Mouse (Mus musculus) midbrain, embryonic 13.5 days (tissue): ENCODE results near the gene Prss35. TPM values are rescaled to one million over a fixed set of nuclear protein-coding genes. Genes with fewer than 3 reads are reported as not detected.
A peak's percentile ranks its signal among the peaks of the same experiment; 100 is the strongest.

Experiments used
- ATAC-seq: fragments of 200-750 bp; cut with Nextera tagmentation; 2 replicates; pipeline ENCODE4 v1.8.0; 2017; ENCODE audit warnings: mild to moderate bottlenecking, moderate TSS enrichment, moderate library complexity
- H3K27ac ChIP-seq: fragments of 300-500 bp; sonication (generic); 2 replicates; pipeline ENCODE4 v1.5.1; 2015; ENCODE audit warnings: inconsistent platforms, mild to moderate bottlenecking, moderate library complexity
- H3K27me3 ChIP-seq: fragments of 300-500 bp; sonication (generic); 2 replicates; pipeline ENCODE4 v1.6.1; 2015; ENCODE audit warnings: mild to moderate bottlenecking, inconsistent platforms
- H3K36me3 ChIP-seq: fragments of 300-500 bp; sonication (generic); 2 replicates; pipeline ENCODE4 v1.6.1; 2015; ENCODE audit warnings: mild to moderate bottlenecking, inconsistent platforms
- H3K4me1 ChIP-seq: fragments of 300-500 bp; sonication (generic); replicated peaks from 2 replicates; pipeline ENCODE4 v1.6.1; 2015; ENCODE audit warnings: inconsistent platforms
- H3K4me2 ChIP-seq: fragments of 300-500 bp; sonication (generic); replicated peaks from 2 replicates; pipeline ENCODE4 v1.6.1; 2015; ENCODE audit warnings: moderate library complexity, mild to moderate bottlenecking, inconsistent platforms
- H3K4me3 ChIP-seq: fragments of 300-500 bp; sonication (generic); replicated peaks from 2 replicates; pipeline ENCODE4 v1.5.1; 2015; ENCODE audit warnings: mild to moderate bottlenecking, inconsistent platforms
- H3K9ac ChIP-seq: fragments of 300-500 bp; sonication (generic); replicated peaks from 2 replicates; pipeline ENCODE4 v1.6.1; 2015; ENCODE audit warnings: mild to moderate bottlenecking, inconsistent platforms
- H3K9me3 ChIP-seq: fragments of 300-500 bp; sonication (generic); 2 replicates; pipeline ENCODE4 v1.6.1; 2016; ENCODE audit warnings: mild to moderate bottlenecking, inconsistent platforms
- WGBS: fragments of 180-500 bp; shearing (Covaris S2); methylation state at CpG from one replicate; pipeline ENCODE4 v1.1.7; 2015; 5-methylcytosine and 5-hydroxymethylcytosine counted together
- polyA plus RNA-seq: library from polyadenylated mRNA; unstranded; fragments of >200 nt; fragmentation: Nextera tagmentation; extraction: Ambion mirVana; gene quantifications from 2 replicates; pipeline ENCODE4 v1.2.1, GENCODE M21; 2015

Gene Prss35
- polyA plus RNA-seq, 1 experiment from 2014 or later = 1.7 TPM

DNA sequence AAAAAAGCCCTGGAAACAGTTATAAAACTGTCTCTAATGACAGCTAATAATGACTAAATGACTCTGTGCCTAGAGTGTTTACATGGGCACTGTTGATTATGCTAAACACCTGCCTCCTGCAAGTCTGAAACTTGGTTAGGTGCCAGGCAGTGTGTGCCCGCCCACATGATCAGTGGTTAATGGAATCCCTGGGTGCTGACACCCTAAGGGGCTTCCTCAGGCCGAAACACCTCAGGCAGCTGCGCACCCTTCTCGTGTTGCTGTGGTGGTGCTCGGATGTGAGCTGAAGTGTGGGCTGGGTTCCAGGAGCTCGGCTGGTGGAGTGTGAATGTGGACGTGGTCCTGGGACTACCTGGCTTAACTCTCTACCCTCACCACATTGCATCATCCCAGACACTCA, 33.9 kb downstream of the Prss35 start:
- ATAC-seq = 0 out of 2 replicates have a peak, but pooled peaks have one; percentile 43
- no peak overlapping the region for H3K4me2 ChIP-seq
- 76% methylated on average over 7 of the region's 7 CpGs for WGBS
- H3K4me1 ChIP-seq = no peaks in the 10 kb centered on the region
- no peak overlapping the region for H3K9ac ChIP-seq
- H3K36me3 ChIP-seq = peaks cover 58% of the 10 kb centered on the region
- no peak overlapping the region for H3K27ac ChIP-seq
- H3K4me3 ChIP-seq = no peak overlapping the region
- no peaks in the 10 kb centered on the region for H3K27me3 ChIP-seq
- H3K9me3 ChIP-seq = no peaks in the 10 kb centered on the region

GRCm38 (mm10) chr9:86778212-86778611, 34.8 kb downstream of the Prss35 start:
- no peaks in the 10 kb centered on the region for H3K4me1 ChIP-seq
- no peak for ATAC-seq
- H3K9me3 ChIP-seq = no peaks in the 10 kb centered on the region
- 64% methylated on average over 4 of the region's 4 CpGs for WGBS
- no peak overlapping the region for H3K9ac ChIP-seq
- peaks cover 58% of the 10 kb centered on the region for H3K36me3 ChIP-seq
- H3K27me3 ChIP-seq = no peaks in the 10 kb centered on the region
- H3K4me3 ChIP-seq = no peak overlapping the region
- no peak overlapping the region for H3K27ac ChIP-seq
- H3K4me2 ChIP-seq = no peak overlapping the region

DNA sequence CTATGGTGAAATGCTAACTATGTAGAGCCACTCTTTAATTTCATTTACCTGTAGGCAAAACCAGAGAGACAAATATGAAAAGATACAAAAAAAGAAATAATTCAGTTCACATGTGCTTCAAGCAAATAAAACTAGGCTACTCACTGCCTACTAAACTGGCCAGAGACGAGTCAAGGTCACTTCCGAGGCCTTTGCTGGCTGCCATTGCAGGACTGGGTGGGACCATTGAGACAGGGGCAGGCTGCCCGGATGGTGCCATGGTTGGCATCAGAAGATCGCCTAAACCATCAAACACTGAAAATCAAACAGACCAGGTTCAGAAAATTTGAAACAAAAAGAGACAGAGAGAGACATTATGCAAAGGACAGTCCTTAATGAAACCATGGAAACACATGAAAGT, 38.0 kb downstream of the Prss35 start:
- Histone ChIP-seq H3K27ac (no peak overlapping the region), H3K4me2 (no peak overlapping the region), H3K9ac (no peak overlapping the region), H3K4me3 (no peak overlapping the region), H3K4me1 (no peaks in the 10 kb centered on the region), H3K27me3 (no peaks in the 10 kb centered on the region), H3K36me3 (peaks cover 41% of the 10 kb centered on the region), H3K9me3 (no peaks in the 10 kb centered on the region)
- no peak for ATAC-seq
- 88% methylated on average over 4 of the region's 4 CpGs for WGBS

DNA sequence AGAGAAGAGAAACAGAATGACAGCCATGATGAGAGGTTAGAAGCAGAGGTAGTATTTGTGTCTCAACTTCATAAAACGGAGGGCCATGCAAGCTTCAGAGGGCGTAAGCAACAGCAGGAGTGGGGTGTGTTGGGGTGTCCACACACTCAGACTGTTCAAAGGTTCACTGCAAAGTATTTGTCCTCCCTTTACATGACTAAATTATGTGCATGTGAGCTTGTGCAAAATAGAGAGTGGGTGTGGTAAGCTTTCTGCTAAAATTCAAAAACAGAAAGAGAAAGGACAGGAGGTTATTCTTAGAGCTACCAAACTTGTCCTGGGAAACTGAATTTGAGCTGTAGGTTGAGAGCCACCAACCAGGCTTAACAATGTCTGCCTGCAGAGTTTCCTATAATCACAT, 39.4 kb downstream of the Prss35 start:
- no peak for ATAC-seq
- WGBS = 94% methylated on average over 2 of the region's 2 CpGs
- H3K4me2 ChIP-seq = no peak overlapping the region
- no peaks in the 10 kb centered on the region for H3K27me3 ChIP-seq
- no peaks in the 10 kb centered on the region for H3K9me3 ChIP-seq
- H3K9ac ChIP-seq = no peak overlapping the region
- no peaks in the 10 kb centered on the region for H3K4me1 ChIP-seq
- H3K36me3 ChIP-seq = peaks cover 35% of the 10 kb centered on the region
- no peak overlapping the region for H3K4me3 ChIP-seq
- no peak overlapping the region for H3K27ac ChIP-seq

GRCm38 (mm10) chr9:86789186-86789585, 45.7 kb downstream of the Prss35 start:
- 86% methylated on average over 6 of the region's 6 CpGs for WGBS
- no peak overlapping the region for H3K9ac ChIP-seq
- H3K4me1 ChIP-seq = no peaks in the 10 kb centered on the region
- H3K27me3 ChIP-seq = no peaks in the 10 kb centered on the region
- no peak for ATAC-seq
- H3K4me2 ChIP-seq = no peak overlapping the region
- H3K9me3 ChIP-seq = no peaks in the 10 kb centered on the region
- no peak overlapping the region for H3K27ac ChIP-seq
- no peak overlapping the region for H3K4me3 ChIP-seq
- H3K36me3 ChIP-seq = peaks cover 28% of the 10 kb centered on the region

DNA sequence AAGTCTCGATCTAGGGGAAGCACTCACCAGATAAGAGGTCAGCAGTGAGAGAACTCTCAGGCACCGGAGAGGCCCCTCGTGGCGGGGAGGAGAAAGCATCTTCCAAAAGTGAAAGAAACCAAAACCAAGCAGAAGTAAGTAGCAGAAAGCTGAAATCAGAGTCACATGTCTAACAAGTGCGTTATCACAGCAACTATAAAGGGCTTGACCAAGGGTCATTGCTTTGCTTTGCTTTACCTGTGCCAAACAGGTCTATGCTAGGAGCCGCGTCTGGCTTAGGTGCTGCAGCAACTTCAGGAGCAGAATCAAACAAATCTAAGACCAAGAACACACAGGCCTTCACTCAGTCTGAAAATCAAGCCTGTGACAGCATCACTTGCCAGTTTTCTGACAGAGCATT, 48.5 kb downstream of the Prss35 start:
- no peak overlapping the region for H3K9ac ChIP-seq
- no peak for ATAC-seq
- no peaks in the 10 kb centered on the region for H3K4me1 ChIP-seq
- no peaks in the 10 kb centered on the region for H3K9me3 ChIP-seq
- no peaks in the 10 kb centered on the region for H3K27me3 ChIP-seq
- H3K27ac ChIP-seq = no peak overlapping the region
- no peak overlapping the region for H3K4me3 ChIP-seq
- H3K36me3 ChIP-seq = peaks cover 28% of the 10 kb centered on the region
- no peak overlapping the region for H3K4me2 ChIP-seq
- WGBS = 87% methylated on average over 7 of the region's 7 CpGs

DNA sequence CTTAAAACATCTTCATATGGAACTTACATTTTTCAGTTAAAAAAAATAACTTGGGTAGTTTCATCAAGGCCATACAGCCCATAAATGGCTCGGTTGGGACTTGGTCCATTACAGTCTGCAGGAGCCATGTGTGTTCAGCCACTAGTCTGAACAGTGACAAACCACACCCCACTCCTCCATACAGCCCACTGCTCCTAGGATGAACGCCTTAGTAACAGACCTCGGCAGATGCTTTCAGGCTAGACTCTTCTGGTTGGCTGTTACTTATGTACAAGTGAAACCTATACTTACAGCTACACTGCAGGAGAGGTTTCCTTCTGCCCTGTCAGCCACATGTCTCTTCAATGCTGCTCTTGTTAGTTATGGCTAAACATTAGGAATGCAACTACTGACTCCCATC, 51.8 kb downstream of the Prss35 start:
- Histone ChIP-seq H3K36me3 (peaks cover 32% of the 10 kb centered on the region), H3K9me3 (no peaks in the 10 kb centered on the region), H3K4me3 (no peak overlapping the region), H3K27me3 (no peaks in the 10 kb centered on the region), H3K27ac (no peak overlapping the region), H3K9ac (no peak overlapping the region), H3K4me2 (no peak overlapping the region), H3K4me1 (no peaks in the 10 kb centered on the region)
- WGBS = 78% methylated on average over 3 of the region's 3 CpGs
- ATAC-seq = no peak

DNA sequence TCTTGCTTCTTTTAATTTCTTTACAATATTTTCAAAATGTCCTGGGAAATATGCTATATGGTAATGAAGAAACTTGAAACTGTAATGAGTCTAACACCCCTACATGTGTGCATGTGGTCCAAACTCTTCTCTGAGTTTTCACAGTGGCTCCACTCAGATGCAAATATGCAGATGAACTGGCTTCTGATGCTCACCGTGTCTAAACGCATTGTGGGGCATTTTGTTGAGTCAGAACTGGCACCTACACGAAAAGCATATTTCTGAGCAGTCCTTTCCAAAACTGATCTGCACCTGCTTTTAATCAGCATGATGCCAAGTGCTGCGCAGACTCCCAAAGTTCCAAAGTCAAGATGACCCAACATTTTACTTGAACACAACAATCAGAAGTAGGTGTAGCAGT, 54.1 kb downstream of the Prss35 start:
- Histone ChIP-seq H3K4me2 (no peak overlapping the region), H3K9ac (no peak overlapping the region), H3K36me3 (peaks cover 22% of the 10 kb centered on the region), H3K4me1 (no peaks in the 10 kb centered on the region), H3K4me3 (no peak overlapping the region), H3K27ac (no peak overlapping the region), H3K27me3 (no peaks in the 10 kb centered on the region), H3K9me3 (no peaks in the 10 kb centered on the region)
- WGBS = 85% methylated on average over 4 of the region's 4 CpGs
- no peak for ATAC-seq

DNA sequence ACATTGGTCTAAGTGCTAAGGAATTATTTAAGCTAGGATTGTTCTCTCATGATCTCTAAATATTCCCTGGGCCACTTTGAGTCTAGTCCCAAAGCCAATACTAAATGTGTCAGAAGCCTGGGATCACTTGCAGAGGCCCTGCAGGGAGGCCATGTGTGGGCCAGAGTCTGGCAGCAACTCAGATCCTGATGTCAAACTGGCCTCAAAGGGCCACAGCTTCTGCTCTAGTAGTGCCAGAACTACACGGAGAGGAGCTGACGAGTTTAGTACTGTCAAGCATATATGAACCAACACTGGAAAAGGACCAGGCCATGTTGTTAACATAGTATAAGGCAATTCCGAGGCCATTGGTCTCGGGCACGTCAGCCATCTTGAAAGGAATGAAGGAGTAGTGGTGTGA, 54.7 kb downstream of the Prss35 start:
- ATAC-seq = no peak
- Histone ChIP-seq H3K9ac (no peak overlapping the region), H3K27me3 (no peaks in the 10 kb centered on the region), H3K36me3 (peaks cover 17% of the 10 kb centered on the region), H3K4me1 (no peaks in the 10 kb centered on the region), H3K27ac (no peak overlapping the region), H3K9me3 (no peaks in the 10 kb centered on the region), H3K4me2 (no peak overlapping the region), H3K4me3 (no peak overlapping the region)
- 93% methylated on average over 5 of the region's 5 CpGs for WGBS

GRCm38 (mm10) chr9:86798686-86799085, 55.2 kb downstream of the Prss35 start:
- H3K4me2 ChIP-seq = no peak overlapping the region
- no peaks in the 10 kb centered on the region for H3K9me3 ChIP-seq
- H3K4me3 ChIP-seq = no peak overlapping the region
- H3K27me3 ChIP-seq = no peaks in the 10 kb centered on the region
- no peak for ATAC-seq
- 54% methylated on average over 7 of the region's 7 CpGs for WGBS
- no peak overlapping the region for H3K9ac ChIP-seq
- H3K36me3 ChIP-seq = peaks cover 15% of the 10 kb centered on the region
- no peaks in the 10 kb centered on the region for H3K4me1 ChIP-seq
- no peak overlapping the region for H3K27ac ChIP-seq

DNA sequence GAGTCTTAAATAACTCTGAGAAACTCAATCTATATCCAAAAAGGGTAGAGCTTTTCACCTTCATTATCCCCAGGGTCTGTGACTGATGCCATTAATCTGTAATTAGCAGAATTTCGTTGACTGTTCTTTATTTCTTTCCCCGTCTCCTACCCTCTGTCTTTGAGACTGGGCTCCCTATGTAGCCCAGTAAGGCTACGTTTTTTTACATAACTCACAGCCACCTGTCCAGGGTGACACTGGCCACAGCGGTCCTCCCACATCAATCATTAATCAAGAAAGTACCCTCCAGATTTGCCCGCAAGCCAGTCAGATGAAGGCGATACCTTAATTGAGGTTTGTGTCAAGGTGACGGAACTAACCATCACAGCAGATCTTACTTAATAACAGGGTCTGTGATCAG, 55.6 kb downstream of the Prss35 start:
- Histone ChIP-seq H3K27ac (no peak overlapping the region), H3K9ac (no peak overlapping the region), H3K4me1 (no peaks in the 10 kb centered on the region), H3K9me3 (no peaks in the 10 kb centered on the region), H3K4me2 (no peak overlapping the region), H3K36me3 (peaks cover 15% of the 10 kb centered on the region), H3K4me3 (no peak overlapping the region), H3K27me3 (no peaks in the 10 kb centered on the region)
- WGBS = 87% methylated on average over 7 of the region's 7 CpGs
- no peak for ATAC-seq

DNA sequence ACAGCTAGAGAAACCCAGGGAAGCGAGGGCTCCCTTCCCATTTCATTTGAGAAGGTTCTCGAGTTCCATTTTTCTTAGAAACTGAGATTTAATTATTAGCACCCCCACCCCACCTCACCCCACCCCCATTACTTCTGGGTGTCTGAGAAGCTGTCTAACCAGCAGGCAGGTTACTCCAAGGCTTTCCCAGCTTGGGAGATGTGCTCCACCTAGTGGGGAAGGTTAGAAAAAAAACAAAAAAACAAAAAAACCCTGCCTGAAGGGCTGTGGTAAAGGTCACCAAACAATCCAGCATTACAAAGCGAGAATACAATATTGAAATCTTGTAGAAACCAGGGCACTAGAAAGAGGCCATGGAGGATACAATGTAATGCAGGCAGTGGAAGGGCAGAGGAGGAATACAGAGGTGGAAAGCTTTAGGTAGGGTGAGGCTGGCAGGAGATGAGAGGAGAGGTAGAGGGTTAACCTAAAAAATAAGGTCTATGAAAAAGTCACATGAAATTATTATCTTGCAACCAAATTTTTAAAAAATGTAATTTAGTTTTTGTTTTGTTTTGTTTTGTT, 57.2 kb downstream of the Prss35 start:
- H3K36me3 ChIP-seq = peaks cover 15% of the 10 kb centered on the region
- H3K9ac ChIP-seq = no peak overlapping the region
- no peaks in the 10 kb centered on the region for H3K27me3 ChIP-seq
- no peak overlapping the region for H3K4me3 ChIP-seq
- H3K4me1 ChIP-seq = no peaks in the 10 kb centered on the region
- no peaks in the 10 kb centered on the region for H3K9me3 ChIP-seq
- WGBS = 23% methylated on average over 3 of the region's 3 CpGs
- 0 out of 2 replicates have a peak, but pooled peaks have one; percentile 60 for ATAC-seq
- no peak overlapping the region for H3K4me2 ChIP-seq
- no peak overlapping the region for H3K27ac ChIP-seq
